In the genomic region with DNA sequence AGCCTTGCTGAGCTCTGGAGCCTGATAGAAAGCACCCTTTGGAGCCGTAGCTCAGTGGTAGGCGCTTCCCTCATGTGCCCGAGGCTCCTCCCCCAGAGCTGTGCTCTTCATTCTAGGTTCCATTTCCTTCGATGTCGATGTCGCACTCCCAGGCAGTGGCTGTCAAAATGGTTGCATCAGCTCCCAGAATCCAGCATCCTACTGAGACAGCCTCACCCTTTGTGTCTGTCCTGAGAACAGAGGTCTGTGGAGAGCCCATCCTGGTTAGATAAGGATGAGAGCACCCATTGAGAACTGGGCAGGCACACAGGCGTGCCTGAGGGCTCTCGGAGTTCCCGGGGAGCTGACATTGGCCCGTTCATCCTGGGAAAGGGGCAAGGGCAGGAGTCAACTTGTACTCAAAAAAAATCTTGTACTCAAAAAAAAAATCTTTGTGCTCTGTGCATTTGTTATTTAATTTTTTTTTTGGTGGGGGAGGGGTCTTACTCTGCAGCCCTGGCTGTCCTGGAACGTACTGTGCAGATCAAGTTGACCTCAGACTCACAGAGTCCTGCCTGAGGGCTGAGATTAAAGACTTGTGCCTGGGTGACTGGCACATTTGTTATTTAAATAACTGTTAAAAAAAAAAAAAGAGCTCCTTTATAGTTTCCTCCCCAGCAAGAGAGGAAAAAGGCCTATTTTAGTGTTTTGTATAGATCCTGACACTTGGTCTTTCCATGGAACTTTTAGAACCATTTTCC, we compare ENCODE assay signal across 16 mouse cellular contexts. TPM values are rescaled to one million over a fixed set of nuclear protein-coding genes. Genes with fewer than 3 reads are reported as not detected.
DNase-seq lines count a peak whose midpoint lies in the region; ATAC-seq and TF ChIP-seq lines count a peak whose summit lies in the region.
"Had no signal": no experiment of that assay in that cellular context is flagged by ENCODE, and none has a peak within 500 bp of the region (broad histone marks: within the 10 kb centered on the region; RNA-seq: fewer than 3 reads in every experiment).

No protein-coding gene starts in this region.

- ATAC-seq in forebrain, embryonic 12.5 days (ENCODE audit: low FRiP score), result no peak
- ATAC-seq in neural tube, embryonic 11.5 days (ENCODE audit: insufficient read depth, low FRiP score, low TSS enrichment), result peak; percentile 61; the same call in 1 of the 2 replicates
- no peak; the same call in 1 of the 2 replicates for ATAC-seq in forebrain, embryonic 15.5 days (replicated peaks)
- no peak for ATAC-seq in neural tube, embryonic 13.5 days (ENCODE audit: low read depth)
- no peak for ATAC-seq in megakaryocyte, adult 5-6 weeks (ENCODE audit: poor library complexity, severe bottlenecking)
- ATAC-seq: intestine, embryonic 15.5 days had no signal

- H3K9me3 ChIP-seq in forebrain, embryonic 10.5 days, result no peaks in the 10 kb centered on the region
- no peaks in the 10 kb centered on the region for H3K9me3 ChIP-seq in forebrain, embryonic 12.5 days
- H3K9me3 ChIP-seq in neural tube, embryonic 11.5 days (ENCODE audit: control insufficient read depth, low read length), result no peaks in the 10 kb centered on the region
- no peaks in the 10 kb centered on the region for H3K9me3 ChIP-seq in forebrain, embryonic 15.5 days
- no peaks in the 10 kb centered on the region for H3K9me3 ChIP-seq in neural tube, embryonic 13.5 days
- H3K9me3 ChIP-seq: intestine, embryonic 15.5 days; liver, embryonic 15.5 days had no signal

- peaks cover 47% of the 10 kb centered on the region for H3K27me3 ChIP-seq in forebrain, embryonic 10.5 days (ENCODE audit: poor library complexity, severe bottlenecking)
- H3K27me3 ChIP-seq in forebrain, embryonic 12.5 days, result peaks cover 37% of the 10 kb centered on the region
- H3K27me3 ChIP-seq in neural tube, embryonic 11.5 days (ENCODE audit: control insufficient read depth, insufficient read depth, low read length), result no peaks in the 10 kb centered on the region
- no peaks in the 10 kb centered on the region for H3K27me3 ChIP-seq in forebrain, embryonic 15.5 days
- 0 out of 2 replicates have a peak, but pooled peaks cover 2% of the 10 kb centered on the region for H3K27me3 ChIP-seq in neural tube, embryonic 13.5 days
- no peaks in the 10 kb centered on the region for H3K27me3 ChIP-seq in kidney, adult 2 months (replicated peaks; ENCODE audit: control insufficient read depth, insufficient read depth, low read length)
- H3K27me3 ChIP-seq: liver, embryonic 15.5 days had no signal

- no peak overlapping the region for H3K4me2 ChIP-seq in forebrain, embryonic 12.5 days
- H3K4me2 ChIP-seq in neural tube, embryonic 11.5 days (ENCODE audit: low read depth), result no peak overlapping the region
- peak overlapping the region; percentile 10; the same call in 1 of the 2 replicates for H3K4me2 ChIP-seq in forebrain, embryonic 15.5 days (replicated peaks)
- H3K4me2 ChIP-seq in neural tube, embryonic 13.5 days, result no peak overlapping the region; the same call in 1 of the 2 replicates
- H3K4me2 ChIP-seq: intestine, embryonic 15.5 days; liver, embryonic 15.5 days had no signal

- H3K9ac ChIP-seq in forebrain, embryonic 12.5 days, result no peak overlapping the region
- H3K9ac ChIP-seq in neural tube, embryonic 11.5 days (ENCODE audit: low read length), result peak overlapping the region; percentile 2; the same call in 1 of the 2 replicates
- no peak overlapping the region for H3K9ac ChIP-seq in forebrain, embryonic 15.5 days (replicated peaks)
- peak overlapping the region; percentile 22; the same call in 1 of the 2 replicates for H3K9ac ChIP-seq in neural tube, embryonic 13.5 days
- H3K9ac ChIP-seq: intestine, embryonic 15.5 days; liver, embryonic 15.5 days had no signal

- TF ChIP-seq POLR2A in kidney, adult 2 months (IDR thresholded peaks at IDR 0.05; ENCODE audit: low read depth, low read length), result no peak

- H3K4me1 ChIP-seq in forebrain, embryonic 10.5 days, result peaks cover 31% of the 10 kb centered on the region
- peaks cover 21% of the 10 kb centered on the region for H3K4me1 ChIP-seq in forebrain, embryonic 12.5 days
- H3K4me1 ChIP-seq in neural tube, embryonic 11.5 days (ENCODE audit: control insufficient read depth, insufficient read depth, low read length), result 0 out of 2 replicates have a peak, but pooled peaks cover 4% of the 10 kb centered on the region
- H3K4me1 ChIP-seq in forebrain, embryonic 15.5 days, result peaks cover 21% of the 10 kb centered on the region
- peaks cover 17% of the 10 kb centered on the region for H3K4me1 ChIP-seq in neural tube, embryonic 13.5 days (replicated peaks)
- no peaks in the 10 kb centered on the region for H3K4me1 ChIP-seq in kidney, adult 2 months (ENCODE audit: control insufficient read depth, insufficient read depth, low read length)
- H3K4me1 ChIP-seq: intestine, embryonic 15.5 days; liver, embryonic 15.5 days had no signal

- DNase-seq in forebrain, embryonic 10.5 days (ENCODE audit: extremely low spot score, low spot score), result no peak
- peak; percentile 32 for DNase-seq in neural tube, embryonic 11.5 days (ENCODE audit: low spot score)
- DNase-seq in neural tube, embryonic 10.5 days (ENCODE audit: extremely low spot score, low spot score), result no peak
- no peak for DNase-seq in kidney, adult 2 months
- DNase-seq: adrenal gland, postnatal 25 days; gastrocnemius, postnatal 36 days; lung, postnatal 4 days had no signal

- no peaks in the 10 kb centered on the region for H3K36me3 ChIP-seq in forebrain, embryonic 10.5 days (replicated peaks)
- H3K36me3 ChIP-seq in forebrain, embryonic 12.5 days (replicated peaks), result no peaks in the 10 kb centered on the region
- H3K36me3 ChIP-seq in neural tube, embryonic 11.5 days (ENCODE audit: control insufficient read depth, insufficient read depth, low read length), result no peaks in the 10 kb centered on the region
- H3K36me3 ChIP-seq in forebrain, embryonic 15.5 days, result no peaks in the 10 kb centered on the region
- H3K36me3 ChIP-seq in neural tube, embryonic 13.5 days, result no peaks in the 10 kb centered on the region
- no peaks in the 10 kb centered on the region for H3K36me3 ChIP-seq in kidney, adult 2 months (ENCODE audit: control insufficient read depth, insufficient read depth, low read length)
- H3K36me3 ChIP-seq: intestine, embryonic 15.5 days; liver, embryonic 15.5 days had no signal

- WGBS in forebrain, embryonic 10.5 days, result 19% methylated on average over 11 of the region's 11 CpGs
- WGBS in forebrain, embryonic 12.5 days, result 12% methylated on average over 11 of the region's 11 CpGs
- 23% methylated on average over 11 of the region's 11 CpGs for whole genome bisulfite sequencing in neural tube, embryonic 11.5 days
- WGBS in forebrain, embryonic 15.5 days, result 14% methylated on average over 11 of the region's 11 CpGs
- 31% methylated on average over 11 of the region's 11 CpGs for WGBS in neural tube, embryonic 13.5 days
- 36% methylated on average over 11 of the region's 11 CpGs for WGBS in kidney, adult 2 months

- no peak for TF ChIP-seq CTCF in kidney, adult 2 months (conservative IDR thresholded peaks at IDR 0.05; ENCODE audit: insufficient read depth, insufficient read length, low read depth, low read length)

- H3K4me3 ChIP-seq in forebrain, embryonic 10.5 days, result peak overlapping the region; percentile 20; the same call in 1 of the 2 replicates
- H3K4me3 ChIP-seq in forebrain, embryonic 12.5 days (replicated peaks), result no peak overlapping the region
- H3K4me3 ChIP-seq in neural tube, embryonic 11.5 days (ENCODE audit: low read depth, low read length), result no peak overlapping the region
- no peak overlapping the region for H3K4me3 ChIP-seq in forebrain, embryonic 15.5 days
- H3K4me3 ChIP-seq in neural tube, embryonic 13.5 days, result no peak overlapping the region
- H3K4me3 ChIP-seq in kidney, adult 2 months (ENCODE audit: insufficient read depth, low read depth, low read length), result no peak overlapping the region
- H3K4me3 ChIP-seq: intestine, embryonic 15.5 days; liver, embryonic 15.5 days; myocyte had no signal

- H3K27ac ChIP-seq in forebrain, embryonic 10.5 days, result 0 out of 2 replicates have a peak overlapping the region, but pooled peaks have one; percentile 20
- H3K27ac ChIP-seq in forebrain, embryonic 12.5 days, result no peak overlapping the region
- no peak overlapping the region for H3K27ac ChIP-seq in neural tube, embryonic 11.5 days (ENCODE audit: low read depth, low read length)
- peak overlapping the region; percentile 27; the same call in 1 of the 2 replicates for H3K27ac ChIP-seq in forebrain, embryonic 15.5 days (replicated peaks)
- no peak overlapping the region for H3K27ac ChIP-seq in neural tube, embryonic 13.5 days (replicated peaks)
- H3K27ac ChIP-seq in kidney, adult 2 months (ENCODE audit: insufficient read depth, low read depth, low read length), result no peak overlapping the region
- H3K27ac ChIP-seq: intestine, embryonic 15.5 days; liver, embryonic 15.5 days had no signal

RNA-seq across cellular contexts. Expression of a gene that starts 18.3 kb away (rescaled TPM):
- polyA plus RNA-seq in forebrain, embryonic 10.5 days (2016; fragmentation: Nextera tagmentation; extraction: Ambion mirVana), result 0.20 and 0.27 TPM in 2 replicates
- polyA plus RNA-seq in forebrain, embryonic 12.5 days (2016; fragmentation: Nextera tagmentation; extraction: Ambion mirVana), result 1.6 and 1.8 TPM in 2 replicates
- 1.4 and 1.5 TPM in 2 replicates for polyA plus RNA-seq in neural tube, embryonic 11.5 days (2014; fragmentation: Nextera tagmentation; extraction: Ambion mirVana)
- 8.2 and 8.3 TPM in 2 replicates for polyA plus RNA-seq in forebrain, embryonic 15.5 days (2015; fragmentation: Nextera tagmentation; extraction: Ambion mirVana)
- 3.0 TPM in 2 replicates for polyA plus RNA-seq in neural tube, embryonic 13.5 days (2015; fragmentation: Nextera tagmentation; extraction: Ambion mirVana)
- polyA plus RNA-seq in kidney, adult 2 months (2012; rRNA removed), result 0.01 TPM in 1 of 2 replicates, not detected in the other
- total RNA-seq in megakaryocyte, adult 5-6 weeks (2015), result not detected in 2 replicates
- 0.07 and 0.28 TPM in 2 replicates for total RNA-seq in megakaryocyte, adult 5-6 weeks (2017)
- total RNA-seq: common myeloid progenitor, adult 5-6 weeks had no signal
- polyA plus RNA-seq: heart, embryonic 14.5 days; liver, embryonic 15.5 days had no signal

Comparison
In these comparisons a context has a peak if more than half of its experiments do, and no peak if none do; other contexts are left out.
1. H3K27ac ChIP-seq: peak in forebrain, embryonic 10.5 days (single experiment) and forebrain, embryonic 15.5 days (single experiment); none in forebrain, embryonic 12.5 days (single experiment), neural tube, embryonic 11.5 days (single experiment), neural tube, embryonic 13.5 days (single experiment) and kidney, adult 2 months (single experiment).
2. H3K9ac ChIP-seq: peak in neural tube, embryonic 11.5 days (single experiment) and neural tube, embryonic 13.5 days (single experiment); none in forebrain, embryonic 12.5 days (single experiment) and forebrain, embryonic 15.5 days (single experiment).